Mouse (Mus musculus) testis, postnatal 10 days (tissue): ENCODE measurements at regions not wholly inside any gene's neighbourhood (a gene's known extent, or its start where the extent isn't known, plus 50 kb on each side); places are given as distances from the start of the nearest gene placed in this dataset.

ENCODE experiments used
- DNase-seq: peaks from one replicate; pipeline ENCODE4 v3.0.0; 2021; ENCODE audit warnings: low spot score

- DNase-seq, result no peak
Measured at GRCm38 (mm10) chr10:92333869-92334268, 388.4 kb downstream of the Nedd1 start.

- DNase-seq, result no peak
Measured at GRCm38 (mm10) chr10:92333042-92333774, 389.0 kb downstream of the Nedd1 start.

- DNase-seq, result no peak
Measured at GRCm38 (mm10) chr10:92330150-92330549, 392.1 kb downstream of the Nedd1 start.

- no peak for DNase-seq
Measured at GRCm38 (mm10) chr10:92329661-92330060, 392.6 kb downstream of the Nedd1 start.

GRCm38 (mm10) chr10:92325284-92325989 lies 396.8 kb downstream of the Nedd1 start:
- DNase-seq, result no peak

GRCm38 (mm10) chr10:92314606-92315005 lies 407.6 kb downstream of the Nedd1 start:
- DNase-seq, result no peak

GRCm38 (mm10) chr10:92312278-92312677 lies 409.9 kb downstream of the Nedd1 start:
- DNase-seq, result no peak

- no peak for DNase-seq
Measured at GRCm38 (mm10) chr10:92308643-92309042, 413.6 kb downstream of the Nedd1 start.

- DNase-seq, result no peak
Measured at GRCm38 (mm10) chr10:92307861-92308260, 414.4 kb downstream of the Nedd1 start.

GRCm38 (mm10) chr10:92298693-92299092 lies 423.5 kb downstream of the Nedd1 start:
- DNase-seq, result no peak

GRCm38 (mm10) chr10:92296837-92297236 lies 425.4 kb downstream of the Nedd1 start:
- no peak for DNase-seq

GRCm38 (mm10) chr10:92296303-92296702 lies 425.9 kb downstream of the Nedd1 start:
- DNase-seq, result no peak

GRCm38 (mm10) chr10:92293261-92293660 lies 429.0 kb downstream of the Nedd1 start:
- no peak for DNase-seq

GRCm38 (mm10) chr10:92289230-92289629 lies 433.0 kb downstream of the Nedd1 start:
- no peak for DNase-seq

GRCm38 (mm10) chr10:92284231-92284630 lies 438.0 kb downstream of the Nedd1 start:
- no peak for DNase-seq

GRCm38 (mm10) chr10:92277981-92278380 lies 444.2 kb downstream of the Nedd1 start:
- no peak for DNase-seq

- no peak for DNase-seq
Measured at GRCm38 (mm10) chr10:92257815-92258214, 464.4 kb downstream of the Nedd1 start.

- no peak for DNase-seq
Measured at GRCm38 (mm10) chr10:92248648-92249047, 473.6 kb downstream of the Nedd1 start.

GRCm38 (mm10) chr10:92247449-92247805 lies 474.8 kb downstream of the Nedd1 start:
- DNase-seq, result no peak

- no peak for DNase-seq
Measured at GRCm38 (mm10) chr10:92246785-92247448, 475.3 kb downstream of the Nedd1 start.

- no peak for DNase-seq
Measured at GRCm38 (mm10) chr10:92242714-92243440, 479.3 kb downstream of the Nedd1 start.

- no peak for DNase-seq
Measured at GRCm38 (mm10) chr10:92237881-92238280, 484.3 kb downstream of the Nedd1 start.
